Comparison of ENCODE assay signal across 8 mouse cellular contexts in genomic region chr9:21248326-21248725, GRCm38 (mm10). TPM values are rescaled to one million over a fixed set of nuclear protein-coding genes. Genes with fewer than 3 reads are reported as not detected.
DNase-seq lines count a peak whose midpoint lies in the region; ATAC-seq lines count a peak whose summit lies in the region.

Gene S1pr5, minus strand, starts transcription at chr9:21248443.

- peak; percentile 26 to 53 for DNase-seq in adrenal gland, adult 18-20 months (ENCODE audit: low spot score in 2 of 2)
- DNase-seq in adrenal gland, adult 8-10 months: no peak
- DNase-seq in testis, postnatal 14 days (ENCODE audit: low spot score): peak; percentile 8
- no peak for DNase-seq in testis, postnatal 10 days (ENCODE audit: low spot score)
- DNase-seq in intestine, embryonic 14.5 days (ENCODE audit: low spot score): no peak
- DNase-seq in liver: peak; percentile 40

- H3K9me3 ChIP-seq in intestine, embryonic 14.5 days (ENCODE audit: control insufficient read depth, low read length): no peaks in the 10 kb centered on the region
- H3K9me3 ChIP-seq in midbrain, embryonic 16.5 days (replicated peaks; ENCODE audit: control insufficient read depth, low read length, poor library complexity, severe bottlenecking): no peaks in the 10 kb centered on the region

- H3K4me3 ChIP-seq in intestine, embryonic 14.5 days (ENCODE audit: low read depth, low read length): peak within 1 kb of the TSS; percentile 11; the same call in 1 of the 2 replicates
- H3K4me3 ChIP-seq in midbrain, embryonic 16.5 days (ENCODE audit: low read depth, low read length): no peak within 1 kb of the TSS

- H3K27me3 ChIP-seq in intestine, embryonic 14.5 days (replicated peaks; ENCODE audit: control insufficient read depth, insufficient read depth, low read length): peaks cover 90% of the 10 kb centered on the region
- peaks cover 60% of the 10 kb centered on the region for H3K27me3 ChIP-seq in midbrain, embryonic 16.5 days (ENCODE audit: control insufficient read depth, insufficient read depth, low read depth, low read length)

- no peak within 1 kb of the TSS for H3K9ac ChIP-seq in intestine, embryonic 14.5 days (ENCODE audit: low read length)
- 0 out of 2 replicates have a peak within 1 kb of the TSS, but pooled peaks have one; percentile 20 for H3K9ac ChIP-seq in midbrain, embryonic 16.5 days (ENCODE audit: low read depth, low read length)

- WGBS in intestine, embryonic 14.5 days: 1% methylated on average over 30 of the region's 30 CpGs
- 1% methylated on average over 25 of the region's 30 CpGs for WGBS in midbrain, embryonic 16.5 days

- H3K4me1 ChIP-seq in intestine, embryonic 14.5 days (replicated peaks; ENCODE audit: control insufficient read depth, insufficient read depth, low read length): peaks cover 11% of the 10 kb centered on the region
- H3K4me1 ChIP-seq in midbrain, embryonic 16.5 days (ENCODE audit: control insufficient read depth, insufficient read depth, low read length): peaks cover 18% of the 10 kb centered on the region; the same call in 1 of the 2 replicates

- no peak within 1 kb of the TSS for H3K27ac ChIP-seq in intestine, embryonic 14.5 days (ENCODE audit: low read depth)
- no peak within 1 kb of the TSS for H3K27ac ChIP-seq in midbrain, embryonic 16.5 days (ENCODE audit: low read length)

- H3K36me3 ChIP-seq in intestine, embryonic 14.5 days (ENCODE audit: control insufficient read depth, insufficient read depth, low read length): no peaks in the 10 kb centered on the region
- no peaks in the 10 kb centered on the region for H3K36me3 ChIP-seq in midbrain, embryonic 16.5 days (ENCODE audit: control insufficient read depth, insufficient read depth, low read length)

- H3K4me2 ChIP-seq in intestine, embryonic 14.5 days (ENCODE audit: low read length): peak within 1 kb of the TSS; percentile 41
- peak within 1 kb of the TSS; percentile 21; the same call in 1 of the 2 replicates for H3K4me2 ChIP-seq in midbrain, embryonic 16.5 days (ENCODE audit: low read length)

- ATAC-seq in intestine, embryonic 14.5 days (replicated peaks; ENCODE audit: low FRiP score, low TSS enrichment, low read depth): no peak
- no peak for ATAC-seq in midbrain, embryonic 16.5 days
- ATAC-seq in erythroblast, adult 5-6 weeks (replicated peaks; ENCODE audit: low FRiP score, poor library complexity, severe bottlenecking): no peak

RNA-seq across cellular contexts. Expression of gene S1pr5, which starts in this region (rescaled TPM):
- 1 to 10 TPM in 1 of 2 experiments, under 1 TPM in 1; 0.50 to 1.0 TPM for total RNA-seq in adrenal gland, adult 18-20 months (2021)
- total RNA-seq in adrenal gland, adult 8-10 months (2022): under 1 TPM; 0.27 to 0.75 (median 0.46) TPM
- polyA plus RNA-seq in intestine, embryonic 14.5 days (2014; fragmentation: Nextera tagmentation; extraction: Ambion mirVana): 0.07 and 0.13 TPM in 2 replicates
- 3.7 and 4.3 TPM in 2 replicates for polyA plus RNA-seq in midbrain, embryonic 16.5 days (2015; fragmentation: Nextera tagmentation; extraction: Ambion mirVana)
- 1.7 TPM in 1 of 2 replicates, not detected in the other for total RNA-seq in erythroblast, adult 5-6 weeks (2015; ENCODE audit: low replicate concordance)
- total RNA-seq in erythroblast, adult 5-6 weeks (2017; ENCODE audit: low replicate concordance): 1.1 and 3.2 TPM in 2 replicates

Comparison
In these comparisons a context has a peak if more than half of its experiments do, and no peak if none do; other contexts are left out.
1. DNase-seq: peak in adrenal gland, adult 18-20 months (2 of 2), testis, postnatal 14 days (single experiment) and liver (single experiment); none in adrenal gland, adult 8-10 months (single experiment), testis, postnatal 10 days (single experiment) and intestine, embryonic 14.5 days (single experiment).